Mouse (Mus musculus) kidney, embryonic 16.5 days (tissue): ENCODE data around the gene Lhpp. TPM values are rescaled to one million over a fixed set of nuclear protein-coding genes. Genes with fewer than 3 reads are reported as not detected.
A peak's percentile ranks its signal among the peaks of the same experiment; 100 is the strongest.

ENCODE experiments used
- ATAC-seq: fragments of 200-750 bp; cut with Nextera tagmentation; 2 replicates; pipeline ENCODE4 v1.8.0; 2017; ENCODE audit warnings: moderate TSS enrichment; ENCODE audit not compliant: low FRiP score, low TSS enrichment
- H3K27ac ChIP-seq: fragments of 300-500 bp; sonication (generic); 2 replicates; pipeline ENCODE4 v1.5.1; 2014; ENCODE audit warnings: low read length
- H3K27me3 ChIP-seq: fragments of 300-500 bp; sonication (generic); 2 replicates; pipeline ENCODE4 v1.6.1; 2014; ENCODE audit warnings: low read length, control low read depth, mixed read lengths; ENCODE audit not compliant: insufficient read depth
- H3K36me3 ChIP-seq: fragments of 300-500 bp; sonication (generic); 2 replicates; pipeline ENCODE4 v1.6.1; 2014; ENCODE audit warnings: low read length, control low read depth, mixed read lengths; ENCODE audit not compliant: insufficient read depth
- H3K4me1 ChIP-seq: fragments of 300-500 bp; sonication (generic); 2 replicates; pipeline ENCODE4 v1.6.1; 2014; ENCODE audit warnings: low read length, control low read depth, mixed read lengths; ENCODE audit not compliant: insufficient read depth
- H3K4me2 ChIP-seq: fragments of 300-500 bp; sonication (generic); replicated peaks from 2 replicates; pipeline ENCODE4 v1.6.1; 2014; ENCODE audit warnings: low read depth, low read length
- H3K4me3 ChIP-seq: fragments of 300-500 bp; sonication (generic); 2 replicates; pipeline ENCODE4 v1.5.1; 2014; ENCODE audit warnings: mild to moderate bottlenecking, low read length
- H3K9ac ChIP-seq: fragments of 300-500 bp; sonication (generic); replicated peaks from 2 replicates; pipeline ENCODE4 v1.6.1; 2014; ENCODE audit warnings: low read length
- H3K9me3 ChIP-seq: fragments of 300-500 bp; sonication (generic); 2 replicates; pipeline ENCODE4 v1.6.1; 2016; ENCODE audit warnings: low read length, control low read depth
- WGBS: fragments of 180-500 bp; shearing (Covaris S2); extraction: QIAGEN DNeasy Blood & Tissue Kit; methylation state at CpG from one replicate; pipeline ENCODE4 v1.1.7; 2014; 5-methylcytosine and 5-hydroxymethylcytosine counted together
- polyA plus RNA-seq: library from polyadenylated mRNA; unstranded; fragments of >200 nt; fragmentation: Nextera tagmentation; extraction: Ambion mirVana; gene quantifications from 2 replicates; pipeline ENCODE4 v1.2.1, GENCODE M21; 2015

Lhpp gene
- polyA plus RNA-seq, 1 experiment from 2014 or later: 24.3 TPM

- H3K9ac ChIP-seq: 0 out of 2 replicates have a peak overlapping the region, but pooled peaks have one; percentile 29
- H3K36me3 ChIP-seq: 0 out of 2 replicates have a peak, but pooled peaks cover 2% of the 10 kb centered on the region
- H3K27me3 ChIP-seq: no peaks in the 10 kb centered on the region
- 57% methylated on average over 17 of the region's 17 CpGs for WGBS
- H3K4me3 ChIP-seq: no peak overlapping the region
- peak; percentile 44; the same call in 1 of the 2 replicates for ATAC-seq
- H3K4me2 ChIP-seq: no peak overlapping the region
- peaks cover 16% of the 10 kb centered on the region for H3K4me1 ChIP-seq
- H3K27ac ChIP-seq: peak overlapping the region; percentile 17
- H3K9me3 ChIP-seq: no peaks in the 10 kb centered on the region
Observed at GRCm38 (mm10) chr7:132736099-132736862, 125.8 kb downstream of the Lhpp start.

- no peak overlapping the region for H3K27ac ChIP-seq
- H3K36me3 ChIP-seq: 0 out of 2 replicates have a peak, but pooled peaks cover 6% of the 10 kb centered on the region
- no peak overlapping the region for H3K4me3 ChIP-seq
- H3K4me1 ChIP-seq: peaks cover 16% of the 10 kb centered on the region
- no peak for ATAC-seq
- H3K9ac ChIP-seq: no peak overlapping the region
- H3K4me2 ChIP-seq: no peak overlapping the region
- WGBS: 85% methylated on average over 6 of the region's 6 CpGs
- H3K27me3 ChIP-seq: no peaks in the 10 kb centered on the region
- no peaks in the 10 kb centered on the region for H3K9me3 ChIP-seq
Observed at GRCm38 (mm10) chr7:132738844-132739243, 128.4 kb downstream of the Lhpp start.

- H3K36me3 ChIP-seq: 0 out of 2 replicates have a peak, but pooled peaks cover 6% of the 10 kb centered on the region
- H3K27ac ChIP-seq: no peak overlapping the region
- H3K9ac ChIP-seq: no peak overlapping the region
- no peaks in the 10 kb centered on the region for H3K9me3 ChIP-seq
- ATAC-seq: no peak
- H3K4me2 ChIP-seq: no peak overlapping the region
- H3K27me3 ChIP-seq: no peaks in the 10 kb centered on the region
- no peak overlapping the region for H3K4me3 ChIP-seq
- peaks cover 16% of the 10 kb centered on the region for H3K4me1 ChIP-seq
- WGBS: 80% methylated on average over 6 of the region's 6 CpGs
Observed at GRCm38 (mm10) chr7:132739829-132740228, 129.4 kb downstream of the Lhpp start.

GRCm38 (mm10) chr7:132742912-132743311 lies 132.5 kb downstream of the Lhpp start:
- no peak for ATAC-seq
- no peaks in the 10 kb centered on the region for H3K4me1 ChIP-seq
- no peak overlapping the region for H3K27ac ChIP-seq
- no peak overlapping the region for H3K4me3 ChIP-seq
- H3K9ac ChIP-seq: no peak overlapping the region
- H3K4me2 ChIP-seq: no peak overlapping the region
- WGBS: 85% methylated on average over 5 of the region's 5 CpGs
- H3K27me3 ChIP-seq: no peaks in the 10 kb centered on the region
- no peaks in the 10 kb centered on the region for H3K9me3 ChIP-seq
- H3K36me3 ChIP-seq: 0 out of 2 replicates have a peak, but pooled peaks cover 8% of the 10 kb centered on the region

- no peaks in the 10 kb centered on the region for H3K27me3 ChIP-seq
- no peak overlapping the region for H3K4me3 ChIP-seq
- no peaks in the 10 kb centered on the region for H3K4me1 ChIP-seq
- H3K4me2 ChIP-seq: no peak overlapping the region
- no peak for ATAC-seq
- 0 out of 2 replicates have a peak, but pooled peaks cover 3% of the 10 kb centered on the region for H3K36me3 ChIP-seq
- no peaks in the 10 kb centered on the region for H3K9me3 ChIP-seq
- no peak overlapping the region for H3K9ac ChIP-seq
- WGBS: 79% methylated on average over 6 of the region's 6 CpGs
- no peak overlapping the region for H3K27ac ChIP-seq
Observed at GRCm38 (mm10) chr7:132747096-132747495, 136.7 kb downstream of the Lhpp start.

GRCm38 (mm10) chr7:132748076-132748769 lies 137.8 kb downstream of the Lhpp start:
- no peak overlapping the region for H3K9ac ChIP-seq
- H3K4me1 ChIP-seq: no peaks in the 10 kb centered on the region
- no peaks in the 10 kb centered on the region for H3K9me3 ChIP-seq
- H3K27me3 ChIP-seq: no peaks in the 10 kb centered on the region
- WGBS: 80% methylated on average over 3 of the region's 3 CpGs
- no peak overlapping the region for H3K27ac ChIP-seq
- 0 out of 2 replicates have a peak, but pooled peaks cover 3% of the 10 kb centered on the region for H3K36me3 ChIP-seq
- H3K4me3 ChIP-seq: no peak overlapping the region
- ATAC-seq: 0 out of 2 replicates have a peak, but pooled peaks have one; percentile 19
- no peak overlapping the region for H3K4me2 ChIP-seq

- WGBS: 89% methylated on average over 11 of the region's 11 CpGs
- Histone ChIP-seq H3K4me1 (peaks cover 11% of the 10 kb centered on the region), H3K36me3 (0 out of 2 replicates have a peak, but pooled peaks cover 3% of the 10 kb centered on the region), H3K4me2 (no peak overlapping the region), H3K27me3 (no peaks in the 10 kb centered on the region), H3K9me3 (no peaks in the 10 kb centered on the region), H3K27ac (no peak overlapping the region), H3K4me3 (no peak overlapping the region), H3K9ac (no peak overlapping the region)
- no peak for ATAC-seq
Observed at GRCm38 (mm10) chr7:132749504-132749903, 139.1 kb downstream of the Lhpp start.

GRCm38 (mm10) chr7:132751716-132752115 lies 141.3 kb downstream of the Lhpp start:
- Histone ChIP-seq H3K27me3 (no peaks in the 10 kb centered on the region), H3K36me3 (no peaks in the 10 kb centered on the region), H3K27ac (0 out of 2 replicates have a peak overlapping the region, but pooled peaks have one; percentile 22), H3K9me3 (no peaks in the 10 kb centered on the region), H3K9ac (no peak overlapping the region), H3K4me2 (no peak overlapping the region), H3K4me1 (peaks cover 15% of the 10 kb centered on the region), H3K4me3 (no peak overlapping the region)
- no peak for ATAC-seq
- WGBS: 64% methylated on average over 2 of the region's 2 CpGs

GRCm38 (mm10) chr7:132753518-132754388 lies 143.3 kb downstream of the Lhpp start:
- ATAC-seq: no peak
- 56% methylated on average over 4 of the region's 4 CpGs for WGBS

More at GRCm38 (mm10) chr7:132753518-132754388, 143.3 kb downstream of the Lhpp start:
- Histone ChIP-seq H3K4me1 (peaks cover 15% of the 10 kb centered on the region), H3K4me3 (no peak overlapping the region), H3K36me3 (peaks cover 2% of the 10 kb centered on the region; the same call in 1 of the 2 replicates), H3K27me3 (no peaks in the 10 kb centered on the region), H3K4me2 (no peak overlapping the region), H3K27ac (peak overlapping the region; percentile 27), H3K9me3 (no peaks in the 10 kb centered on the region), H3K9ac (no peak overlapping the region)
